Mouse (Mus musculus): ENCODE measurements around the gene Rnf145. TPM values are rescaled to one million over a fixed set of nuclear protein-coding genes. Genes with fewer than 3 reads are reported as not detected.

The Rnf145 gene
- polyA plus RNA-seq, 1 experiment from 2014 or later = 69.8 TPM

GRCm38 (mm10) chr11:44528560-44529199, 9.9 kb downstream of the Rnf145 start:
- Histone ChIP-seq H3K9me3 (no peaks in the 10 kb centered on the region), H3K27me3 (no peaks in the 10 kb centered on the region), H3K9ac (no peak overlapping the region), H3K4me2 (no peak overlapping the region), H3K4me1 (no peaks in the 10 kb centered on the region), H3K36me3 (peaks cover 44% of the 10 kb centered on the region), H3K4me3 (no peak overlapping the region), H3K27ac (no peak overlapping the region)
- 91% methylated on average over 14 of the region's 14 CpGs for WGBS
- no peak for ATAC-seq (ENCODE audit: insufficient number of reproducible peaks, low FRiP score, low TSS enrichment, low read depth)

- ATAC-seq (ENCODE audit: insufficient number of reproducible peaks, low FRiP score, low TSS enrichment, low read depth) = no peak
- WGBS = 81% methylated on average over 12 of the region's 12 CpGs
- H3K9me3 ChIP-seq = no peaks in the 10 kb centered on the region
- no peak overlapping the region for H3K4me2 ChIP-seq
- H3K27me3 ChIP-seq = no peaks in the 10 kb centered on the region
- no peaks in the 10 kb centered on the region for H3K4me1 ChIP-seq
- H3K27ac ChIP-seq = no peak overlapping the region
- H3K4me3 ChIP-seq = no peak overlapping the region
- H3K9ac ChIP-seq = no peak overlapping the region
- peaks cover 49% of the 10 kb centered on the region for H3K36me3 ChIP-seq
Measured at GRCm38 (mm10) chr11:44529200-44529599, 10.4 kb downstream of the Rnf145 start.

GRCm38 (mm10) chr11:44529716-44530115, 11.0 kb downstream of the Rnf145 start:
- no peak overlapping the region for H3K4me3 ChIP-seq
- ATAC-seq (ENCODE audit: insufficient number of reproducible peaks, low FRiP score, low TSS enrichment, low read depth) = no peak
- H3K36me3 ChIP-seq = peaks cover 47% of the 10 kb centered on the region
- no peaks in the 10 kb centered on the region for H3K4me1 ChIP-seq
- no peaks in the 10 kb centered on the region for H3K9me3 ChIP-seq
- H3K27ac ChIP-seq = no peak overlapping the region
- H3K4me2 ChIP-seq = no peak overlapping the region
- no peak overlapping the region for H3K9ac ChIP-seq
- H3K27me3 ChIP-seq = no peaks in the 10 kb centered on the region
- WGBS = 83% methylated on average over 5 of the region's 5 CpGs

GRCm38 (mm10) chr11:44530382-44530781, 11.6 kb downstream of the Rnf145 start:
- Histone ChIP-seq H3K36me3 (peaks cover 47% of the 10 kb centered on the region), H3K9me3 (no peaks in the 10 kb centered on the region), H3K27me3 (no peaks in the 10 kb centered on the region), H3K4me2 (no peak overlapping the region), H3K4me3 (no peak overlapping the region), H3K9ac (no peak overlapping the region), H3K27ac (no peak overlapping the region), H3K4me1 (no peaks in the 10 kb centered on the region; the same call in 1 of the 2 replicates)
- no peak for ATAC-seq (ENCODE audit: insufficient number of reproducible peaks, low FRiP score, low TSS enrichment, low read depth)
- 63% methylated on average over 8 of the region's 8 CpGs for WGBS

GRCm38 (mm10) chr11:44530867-44531266, 12.1 kb downstream of the Rnf145 start:
- no peaks in the 10 kb centered on the region; the same call in 1 of the 2 replicates for H3K4me1 ChIP-seq

GRCm38 (mm10) chr11:44531617-44532016, 12.9 kb downstream of the Rnf145 start:
- Histone ChIP-seq H3K27me3 (no peaks in the 10 kb centered on the region), H3K4me3 (no peak overlapping the region), H3K9me3 (no peaks in the 10 kb centered on the region), H3K36me3 (peaks cover 41% of the 10 kb centered on the region), H3K9ac (no peak overlapping the region), H3K27ac (no peak overlapping the region), H3K4me2 (no peak overlapping the region), H3K4me1 (no peaks in the 10 kb centered on the region; the same call in 1 of the 2 replicates)
- ATAC-seq (ENCODE audit: insufficient number of reproducible peaks, low FRiP score, low TSS enrichment, low read depth) = no peak
- 79% methylated on average over 4 of the region's 4 CpGs for WGBS

More at GRCm38 (mm10) chr11:44530867-44531266, 12.1 kb downstream of the Rnf145 start:
- no peaks in the 10 kb centered on the region for H3K9me3 ChIP-seq
- no peak overlapping the region for H3K4me2 ChIP-seq
- no peak overlapping the region for H3K27ac ChIP-seq
- H3K36me3 ChIP-seq = peaks cover 45% of the 10 kb centered on the region
- no peak for ATAC-seq (ENCODE audit: insufficient number of reproducible peaks, low FRiP score, low TSS enrichment, low read depth)
- H3K4me3 ChIP-seq = no peak overlapping the region
- no peak overlapping the region for H3K9ac ChIP-seq
- no peaks in the 10 kb centered on the region for H3K27me3 ChIP-seq
- WGBS = 82% methylated on average over 11 of the region's 11 CpGs

- Histone ChIP-seq H3K27ac (no peak overlapping the region), H3K4me2 (no peak overlapping the region), H3K4me3 (no peak overlapping the region), H3K27me3 (no peaks in the 10 kb centered on the region), H3K36me3 (peaks cover 33% of the 10 kb centered on the region), H3K9me3 (no peaks in the 10 kb centered on the region), H3K4me1 (peaks cover 4% of the 10 kb centered on the region; the same call in 1 of the 2 replicates), H3K9ac (no peak overlapping the region)
- whole genome bisulfite sequencing = 84% methylated on average over 17 of the region's 17 CpGs
- no peak for ATAC-seq (ENCODE audit: insufficient number of reproducible peaks, low FRiP score, low TSS enrichment, low read depth)
Measured at GRCm38 (mm10) chr11:44532846-44533781, 14.3 kb downstream of the Rnf145 start.

- no peak for ATAC-seq (ENCODE audit: insufficient number of reproducible peaks, low FRiP score, low TSS enrichment, low read depth)
- H3K4me1 ChIP-seq = peaks cover 22% of the 10 kb centered on the region
- no peaks in the 10 kb centered on the region for H3K9me3 ChIP-seq
- H3K9ac ChIP-seq = no peak overlapping the region
- H3K4me2 ChIP-seq = no peak overlapping the region
- WGBS = 61% methylated on average over 12 of the region's 12 CpGs
- H3K4me3 ChIP-seq = no peak overlapping the region
- no peak overlapping the region for H3K27ac ChIP-seq
- peaks cover 22% of the 10 kb centered on the region for H3K36me3 ChIP-seq
- H3K27me3 ChIP-seq = no peaks in the 10 kb centered on the region
Measured at GRCm38 (mm10) chr11:44534999-44535750, 16.4 kb downstream of the Rnf145 start.

GRCm38 (mm10) chr11:44537403-44537802, 18.6 kb downstream of the Rnf145 start:
- Histone ChIP-seq H3K4me2 (no peak overlapping the region), H3K36me3 (peaks cover 22% of the 10 kb centered on the region), H3K9ac (no peak overlapping the region), H3K4me3 (no peak overlapping the region), H3K4me1 (peaks cover 30% of the 10 kb centered on the region), H3K27ac (no peak overlapping the region), H3K9me3 (no peaks in the 10 kb centered on the region), H3K27me3 (no peaks in the 10 kb centered on the region)
- 87% methylated on average over 7 of the region's 7 CpGs for WGBS
- ATAC-seq (ENCODE audit: insufficient number of reproducible peaks, low FRiP score, low TSS enrichment, low read depth) = no peak

- H3K4me2 ChIP-seq = no peak overlapping the region
- peaks cover 30% of the 10 kb centered on the region for H3K4me1 ChIP-seq
- H3K9ac ChIP-seq = no peak overlapping the region
- peaks cover 15% of the 10 kb centered on the region for H3K36me3 ChIP-seq
- H3K4me3 ChIP-seq = no peak overlapping the region
- WGBS = 78% methylated on average over 3 of the region's 3 CpGs
- ATAC-seq (ENCODE audit: insufficient number of reproducible peaks, low FRiP score, low TSS enrichment, low read depth) = no peak
- H3K27ac ChIP-seq = no peak overlapping the region
- H3K27me3 ChIP-seq = no peaks in the 10 kb centered on the region
- no peaks in the 10 kb centered on the region for H3K9me3 ChIP-seq
Measured at GRCm38 (mm10) chr11:44538101-44538500, 19.3 kb downstream of the Rnf145 start.

- H3K9ac ChIP-seq = no peak overlapping the region
- WGBS = 67% methylated on average over 10 of the region's 10 CpGs
- no peaks in the 10 kb centered on the region for H3K27me3 ChIP-seq
- H3K4me2 ChIP-seq = no peak overlapping the region
- H3K9me3 ChIP-seq = no peaks in the 10 kb centered on the region
- ATAC-seq (ENCODE audit: insufficient number of reproducible peaks, low FRiP score, low TSS enrichment, low read depth) = no peak
- H3K36me3 ChIP-seq = peaks cover 12% of the 10 kb centered on the region; the same call in 1 of the 2 replicates
- H3K27ac ChIP-seq = peak overlapping the region; percentile 62
- no peak overlapping the region for H3K4me3 ChIP-seq
- peaks cover 30% of the 10 kb centered on the region for H3K4me1 ChIP-seq
Measured at GRCm38 (mm10) chr11:44538501-44539290, 19.9 kb downstream of the Rnf145 start.

Measured in limb, embryonic 15.5 days (tissue).